Mouse (Mus musculus) kidney, adult 2 months (tissue): ENCODE measurements around the gene Ciz1. TPM values are rescaled to one million over a fixed set of nuclear protein-coding genes. Genes with fewer than 3 reads are reported as not detected.
A peak's percentile ranks its signal among the peaks of the same experiment; 100 is the strongest.

ENCODE experiments used
- DNase-seq: peaks from one replicate; pipeline ENCODE4 v3.0.0; 2021
- H3K27ac ChIP-seq: fragments of 200-500 bp; 2 replicates; pipeline ENCODE4 v1.5.1; 2012; ENCODE audit warnings: low read depth, low read length, control low read depth, inconsistent platforms; ENCODE audit not compliant: insufficient read depth
- H3K27me3 ChIP-seq: fragments of 200-500 bp; replicated peaks from 2 replicates; pipeline ENCODE4 v1.6.1; 2012; ENCODE audit warnings: mild to moderate bottlenecking, moderate library complexity, low read length, inconsistent platforms; ENCODE audit not compliant: control insufficient read depth, insufficient read depth
- H3K36me3 ChIP-seq: fragments of 200-500 bp; 2 replicates; pipeline ENCODE4 v1.6.1; 2012; ENCODE audit warnings: mild to moderate bottlenecking, moderate library complexity, low read length, inconsistent platforms; ENCODE audit not compliant: control insufficient read depth, insufficient read depth
- H3K4me1 ChIP-seq: fragments of 200-500 bp; 2 replicates; pipeline ENCODE4 v1.6.1; 2011; ENCODE audit warnings: low read length; ENCODE audit not compliant: control insufficient read depth, insufficient read depth
- H3K4me3 ChIP-seq: fragments of 200-500 bp; 2 replicates; pipeline ENCODE4 v1.5.1; 2011; ENCODE audit warnings: mild to moderate bottlenecking, low read depth, low read length, control low read depth; ENCODE audit not compliant: insufficient read depth
- CTCF ChIP-seq: fragments of 200-500 bp; conservative IDR thresholded peaks from 2 replicates; pipeline ENCODE4 v1.5.1; 2011; ENCODE audit warnings: low read depth, mild to moderate bottlenecking, control low read depth, low read length, moderate library complexity, mixed read lengths; ENCODE audit not compliant: insufficient read depth, insufficient read length
- POLR2A ChIP-seq: fragments of 200-500 bp; IDR thresholded peaks from one replicate; pipeline ENCODE4 v1.6.1; 2011; ENCODE audit warnings: low read depth, low read length, control low read depth
- WGBS: fragments of 180-500 bp; shearing (Covaris S2); methylation state at CpG from one replicate; pipeline ENCODE4 v1.1.7; 2018; 5-methylcytosine and 5-hydroxymethylcytosine counted together
- polyA plus RNA-seq: library from polyadenylated mRNA; depleted of rRNA; stranded (reverse); fragments of >200 nt; gene quantifications from 2 replicates; pipeline ENCODE4 v1.2.3, GENCODE M21; 2012; rRNA removed

Gene Ciz1
- polyA plus RNA-seq = 130 and 131 TPM in 2 replicates

GRCm38 (mm10) chr2:32352151-32353006 is at the start of gene Ciz1:
Gene Ciz1, plus strand, starts transcription at chr2:32352327.
- Histone ChIP-seq H3K27me3 (no peaks in the 10 kb centered on the region; the same call in 1 of the 2 replicates), H3K4me3 (peak within 1 kb of the TSS; percentile 68), H3K36me3 (no peaks in the 10 kb centered on the region), H3K4me1 (peaks cover 3% of the 10 kb centered on the region; the same call in 1 of the 2 replicates), H3K27ac (no peak within 1 kb of the TSS)
- WGBS = 3% methylated on average over 45 of the region's 52 CpGs
- TF ChIP-seq POLR2A (no peak), CTCF (no peak)
- DNase-seq = no peak

- DNase-seq = no peak
- 90% methylated on average over 10 of the region's 10 CpGs for WGBS
- Histone ChIP-seq H3K4me1 (no peaks in the 10 kb centered on the region), H3K36me3 (no peaks in the 10 kb centered on the region), H3K4me3 (no peak overlapping the region), H3K27me3 (no peaks in the 10 kb centered on the region), H3K27ac (no peak overlapping the region)
- peak; percentile 34 for TF ChIP-seq CTCF
- TF ChIP-seq POLR2A = no peak
These were observed 49.2 kb upstream of the Ciz1 start for GRCm38 (mm10) chr2:32302952-32303351.

- H3K36me3 ChIP-seq = no peaks in the 10 kb centered on the region
- WGBS = 61% methylated on average over 8 of the region's 8 CpGs
These were observed 47.8 kb upstream of the Ciz1 start for GRCm38 (mm10) chr2:32304145-32304832.

GRCm38 (mm10) chr2:32305668-32306067 is 46.5 kb upstream of the Ciz1 start:
- no peak overlapping the region for H3K27ac ChIP-seq
- no peaks in the 10 kb centered on the region for H3K4me1 ChIP-seq
- no peak for TF ChIP-seq CTCF
- no peaks in the 10 kb centered on the region for H3K27me3 ChIP-seq
- no peak for DNase-seq
- WGBS = 90% methylated on average over 5 of the region's 5 CpGs
- H3K36me3 ChIP-seq = no peaks in the 10 kb centered on the region
- no peak overlapping the region for H3K4me3 ChIP-seq

More at GRCm38 (mm10) chr2:32304145-32304832, 47.8 kb upstream of the Ciz1 start:
- Histone ChIP-seq H3K4me3 (no peak overlapping the region), H3K27me3 (no peaks in the 10 kb centered on the region), H3K4me1 (no peaks in the 10 kb centered on the region), H3K27ac (no peak overlapping the region)
- DNase-seq = peak; percentile 43
- TF ChIP-seq CTCF = peak; percentile 74
- TF ChIP-seq POLR2A = no peak

GRCm38 (mm10) chr2:32306176-32306575 is 46.0 kb upstream of the Ciz1 start:
- H3K27me3 ChIP-seq = no peaks in the 10 kb centered on the region
- TF ChIP-seq POLR2A (no peak), CTCF (no peak)
- H3K36me3 ChIP-seq = no peaks in the 10 kb centered on the region
- no peak for DNase-seq
- H3K27ac ChIP-seq = no peak overlapping the region
- H3K4me3 ChIP-seq = no peak overlapping the region
- WGBS = 89% methylated on average over 9 of the region's 9 CpGs
- no peaks in the 10 kb centered on the region for H3K4me1 ChIP-seq

- Histone ChIP-seq H3K27me3 (no peaks in the 10 kb centered on the region), H3K27ac (no peak overlapping the region), H3K36me3 (no peaks in the 10 kb centered on the region), H3K4me3 (no peak overlapping the region), H3K4me1 (peaks cover 5% of the 10 kb centered on the region; the same call in 1 of the 2 replicates)
- DNase-seq = no peak
- TF ChIP-seq CTCF (no peak), POLR2A (no peak)
- WGBS = 74% methylated on average over 6 of the region's 6 CpGs
These were observed 44.8 kb upstream of the Ciz1 start for GRCm38 (mm10) chr2:32307247-32307798.
